Mouse (Mus musculus) 3T3-L1 (cell line): ENCODE results near the gene Zfyve19.

Source experiments
- DNase-seq: peaks from one replicate; pipeline ENCODE4 v3.0.0-alpha.2; 2015; ENCODE audit warnings: low read depth, low spot score

The Zfyve19 gene

GRCm38 (mm10) chr2:119208344-119209175 is at the start of gene Zfyve19, which contains the start of gene Dnajc17:
Zfyve19 (plus strand) TSS chr2:119208617.
Dnajc17 (minus strand) TSS chr2:119208795.
- peak; percentile 99 for DNase-seq

GRCm38 (mm10) chr2:119161247-119161646 is 47.2 kb upstream of the Zfyve19 start:
- no peak for DNase-seq

GRCm38 (mm10) chr2:119163135-119163534 is 45.3 kb upstream of the Zfyve19 start:
- no peak for DNase-seq

GRCm38 (mm10) chr2:119163999-119164398 is 44.4 kb upstream of the Zfyve19 start:
- DNase-seq, result no peak

- no peak for DNase-seq
Observed at GRCm38 (mm10) chr2:119165401-119165800, 43.0 kb upstream of the Zfyve19 start.

- peak; percentile 39 for DNase-seq
Observed at GRCm38 (mm10) chr2:119166901-119167865, 41.2 kb upstream of the Zfyve19 start, which contains the start of gene Gchfr. Gchfr (plus strand) TSS chr2:119167773.

- no peak for DNase-seq
Observed at GRCm38 (mm10) chr2:119167866-119168256, 40.6 kb upstream of the Zfyve19 start.

GRCm38 (mm10) chr2:119170282-119170681 is 38.1 kb upstream of the Zfyve19 start:
- peak; percentile 69 for DNase-seq

- peak; percentile 98 for DNase-seq
Observed at GRCm38 (mm10) chr2:119171574-119171973, 36.8 kb upstream of the Zfyve19 start.

- no peak for DNase-seq
Observed at GRCm38 (mm10) chr2:119172446-119172845, 36.0 kb upstream of the Zfyve19 start.

GRCm38 (mm10) chr2:119172862-119173576 is 35.4 kb upstream of the Zfyve19 start:
- DNase-seq, result peak; percentile 85

GRCm38 (mm10) chr2:119173991-119174651 is 34.3 kb upstream of the Zfyve19 start, which contains the start of gene Gm14137:
Gm14137 (plus strand) TSS chr2:119174509.
- DNase-seq, result peak; percentile 99

- peak; percentile 72 for DNase-seq
Observed at GRCm38 (mm10) chr2:119174866-119175265, 33.6 kb upstream of the Zfyve19 start.

- peak; percentile 80 for DNase-seq
Observed at GRCm38 (mm10) chr2:119175614-119176013, 32.8 kb upstream of the Zfyve19 start.

GRCm38 (mm10) chr2:119176761-119177160 is 31.7 kb upstream of the Zfyve19 start:
- DNase-seq, result no peak

GRCm38 (mm10) chr2:119177384-119177939 is 31.0 kb upstream of the Zfyve19 start:
- no peak for DNase-seq

- no peak for DNase-seq
Observed at GRCm38 (mm10) chr2:119182914-119183313, 25.5 kb upstream of the Zfyve19 start.

GRCm38 (mm10) chr2:119189029-119189710 is 19.2 kb upstream of the Zfyve19 start:
- DNase-seq, result peak; percentile 93

- DNase-seq, result no peak
Observed at GRCm38 (mm10) chr2:119190969-119191368, 17.4 kb upstream of the Zfyve19 start.

- DNase-seq, result no peak
Observed at GRCm38 (mm10) chr2:119194140-119194539, 14.3 kb upstream of the Zfyve19 start.
